Comparison of ENCODE assay signal across 25 mouse cellular contexts in genomic region chr7:92781361-92781760, GRCm38 (mm10). TPM values are rescaled to one million over a fixed set of nuclear protein-coding genes. Genes with fewer than 3 reads are reported as not detected.
DNase-seq lines count a peak whose midpoint lies in the region; ATAC-seq and TF ChIP-seq lines count a peak whose summit lies in the region.
"Had no signal": no experiment of that assay in that cellular context is flagged by ENCODE, and none has a peak within 500 bp of the region (broad histone marks: within the 10 kb centered on the region; RNA-seq: fewer than 3 reads in every experiment).

No protein-coding gene starts in this region.

- no peak for TF ChIP-seq EP300 in liver, postnatal 0 days (IDR thresholded peaks at IDR 0.05; ENCODE audit: low read depth)

- 0 out of 2 replicates have a peak, but pooled peaks cover 10% of the 10 kb centered on the region for H3K4me1 ChIP-seq in forebrain, postnatal 0 days (ENCODE audit: insufficient read depth)
- H3K4me1 ChIP-seq in forebrain, embryonic 15.5 days, result peaks cover 17% of the 10 kb centered on the region
- no peaks in the 10 kb centered on the region for H3K4me1 ChIP-seq in intestine, postnatal 0 days (replicated peaks; ENCODE audit: control insufficient read depth, insufficient read depth, low read length)
- peaks cover 5% of the 10 kb centered on the region for H3K4me1 ChIP-seq in intestine, embryonic 16.5 days (ENCODE audit: control insufficient read depth, insufficient read depth, low read length)
- H3K4me1 ChIP-seq in liver, postnatal 0 days (ENCODE audit: insufficient read depth), result no peaks in the 10 kb centered on the region
- H3K4me1 ChIP-seq in liver, embryonic 12.5 days, result 0 out of 2 replicates have a peak, but pooled peaks cover 5% of the 10 kb centered on the region
- H3K4me1 ChIP-seq: liver, embryonic 13.5 days had no signal

- 93% methylated on average over 1 of the region's 1 CpGs for WGBS in forebrain, postnatal 0 days
- WGBS in forebrain, embryonic 15.5 days, result 92% methylated on average over 1 of the region's 1 CpGs
- WGBS in intestine, postnatal 0 days, result 91% methylated on average over 1 of the region's 1 CpGs
- 85% methylated on average over 1 of the region's 1 CpGs for WGBS in intestine, embryonic 16.5 days
- 64% methylated on average over 1 of the region's 1 CpGs for WGBS in liver, postnatal 0 days (ENCODE audit: insufficient replicate concordance)
- WGBS in liver, embryonic 12.5 days (ENCODE audit: insufficient replicate concordance), result 39% methylated on average over 1 of the region's 1 CpGs

- no peak overlapping the region for H3K27ac ChIP-seq in forebrain, postnatal 0 days (ENCODE audit: low read depth, low read length)
- H3K27ac ChIP-seq in forebrain, embryonic 15.5 days (replicated peaks), result no peak overlapping the region
- no peak overlapping the region for H3K27ac ChIP-seq in intestine, postnatal 0 days (ENCODE audit: low read depth, low read length)
- H3K27ac ChIP-seq in intestine, embryonic 16.5 days (ENCODE audit: low read length), result no peak overlapping the region
- no peak overlapping the region for H3K27ac ChIP-seq in liver, postnatal 0 days (ENCODE audit: low read depth)
- no peak overlapping the region for H3K27ac ChIP-seq in liver, embryonic 12.5 days
- H3K27ac ChIP-seq: embryonic facial prominence, embryonic 12.5 days; heart, embryonic 10.5 days; hindbrain, embryonic 13.5 days; kidney, postnatal 0 days; limb, embryonic 13.5 days; liver, embryonic 13.5 days had no signal

- no peaks in the 10 kb centered on the region for H3K9me3 ChIP-seq in forebrain, postnatal 0 days (ENCODE audit: low read length)
- H3K9me3 ChIP-seq in forebrain, embryonic 15.5 days, result no peaks in the 10 kb centered on the region
- H3K9me3 ChIP-seq in intestine, postnatal 0 days (ENCODE audit: control insufficient read depth), result no peaks in the 10 kb centered on the region
- H3K9me3 ChIP-seq in intestine, embryonic 16.5 days (ENCODE audit: control insufficient read depth, low read length), result no peaks in the 10 kb centered on the region
- H3K9me3 ChIP-seq in liver, postnatal 0 days (ENCODE audit: low read length), result no peaks in the 10 kb centered on the region
- no peaks in the 10 kb centered on the region for H3K9me3 ChIP-seq in liver, embryonic 12.5 days (replicated peaks)
- H3K9me3 ChIP-seq: embryonic facial prominence, embryonic 12.5 days; heart, embryonic 10.5 days; limb, embryonic 13.5 days; liver, embryonic 13.5 days had no signal

- TF ChIP-seq CTCF in forebrain, postnatal 0 days (IDR thresholded peaks at IDR 0.05; ENCODE audit: low read depth), result peak; percentile 32
- TF ChIP-seq CTCF in intestine, postnatal 0 days (IDR thresholded peaks at IDR 0.05; ENCODE audit: low read depth), result peak; percentile 49
- peak; percentile 34 for TF ChIP-seq CTCF in liver, postnatal 0 days (IDR thresholded peaks at IDR 0.05; ENCODE audit: low read depth)

- no peaks in the 10 kb centered on the region for H3K27me3 ChIP-seq in forebrain, postnatal 0 days (ENCODE audit: insufficient read depth, low read length)
- H3K27me3 ChIP-seq in forebrain, embryonic 15.5 days, result no peaks in the 10 kb centered on the region
- H3K27me3 ChIP-seq in intestine, postnatal 0 days (replicated peaks; ENCODE audit: control insufficient read depth, insufficient read depth, low read length), result no peaks in the 10 kb centered on the region
- no peaks in the 10 kb centered on the region for H3K27me3 ChIP-seq in intestine, embryonic 16.5 days (replicated peaks; ENCODE audit: control insufficient read depth, insufficient read depth, low read length)
- no peaks in the 10 kb centered on the region for H3K27me3 ChIP-seq in liver, postnatal 0 days (ENCODE audit: insufficient read depth, low read length)
- no peaks in the 10 kb centered on the region for H3K27me3 ChIP-seq in liver, embryonic 12.5 days (replicated peaks)
- H3K27me3 ChIP-seq: embryonic facial prominence, embryonic 12.5 days; hindbrain, embryonic 13.5 days; limb, embryonic 13.5 days; liver, embryonic 13.5 days had no signal

- H3K36me3 ChIP-seq in forebrain, postnatal 0 days (ENCODE audit: insufficient read depth), result no peaks in the 10 kb centered on the region
- no peaks in the 10 kb centered on the region for H3K36me3 ChIP-seq in forebrain, embryonic 15.5 days
- no peaks in the 10 kb centered on the region for H3K36me3 ChIP-seq in intestine, postnatal 0 days (ENCODE audit: control insufficient read depth, insufficient read depth)
- no peaks in the 10 kb centered on the region for H3K36me3 ChIP-seq in intestine, embryonic 16.5 days (ENCODE audit: control insufficient read depth, insufficient read depth, low read length)
- H3K36me3 ChIP-seq in liver, postnatal 0 days (replicated peaks; ENCODE audit: insufficient read depth, low read length), result no peaks in the 10 kb centered on the region
- no peaks in the 10 kb centered on the region for H3K36me3 ChIP-seq in liver, embryonic 12.5 days
- H3K36me3 ChIP-seq: embryonic facial prominence, embryonic 12.5 days; heart, embryonic 10.5 days; limb, embryonic 13.5 days; liver, embryonic 13.5 days had no signal

- H3K4me2 ChIP-seq in forebrain, postnatal 0 days (ENCODE audit: low read depth), result no peak overlapping the region
- H3K4me2 ChIP-seq in forebrain, embryonic 15.5 days (replicated peaks), result no peak overlapping the region
- no peak overlapping the region for H3K4me2 ChIP-seq in intestine, postnatal 0 days (replicated peaks; ENCODE audit: low read depth)
- H3K4me2 ChIP-seq in intestine, embryonic 16.5 days (ENCODE audit: low read depth, low read length), result no peak overlapping the region
- H3K4me2 ChIP-seq in liver, postnatal 0 days (ENCODE audit: low read depth, low read length), result no peak overlapping the region
- no peak overlapping the region for H3K4me2 ChIP-seq in liver, embryonic 12.5 days
- H3K4me2 ChIP-seq: embryonic facial prominence, embryonic 12.5 days; hindbrain, embryonic 13.5 days; limb, embryonic 13.5 days; liver, embryonic 13.5 days; lung, embryonic 14.5 days had no signal

- no peak for ATAC-seq in forebrain, postnatal 0 days
- no peak for ATAC-seq in forebrain, embryonic 15.5 days (replicated peaks)
- no peak for ATAC-seq in intestine, postnatal 0 days
- no peak for ATAC-seq in intestine, embryonic 16.5 days
- ATAC-seq in liver, postnatal 0 days, result no peak
- no peak for ATAC-seq in liver, embryonic 12.5 days
- ATAC-seq: activated CD4-positive, CD25-positive, alpha-beta regulatory T cell, adult 4 months; forebrain, embryonic 14.5 days; inflammation-experienced regulatory T-cells, adult 6 months had no signal

- H3K4me3 ChIP-seq in forebrain, postnatal 0 days (ENCODE audit: low read depth, low read length), result no peak overlapping the region
- no peak overlapping the region for H3K4me3 ChIP-seq in forebrain, embryonic 15.5 days
- no peak overlapping the region for H3K4me3 ChIP-seq in intestine, postnatal 0 days (ENCODE audit: low read depth, low read length)
- no peak overlapping the region for H3K4me3 ChIP-seq in intestine, embryonic 16.5 days (ENCODE audit: low read length)
- H3K4me3 ChIP-seq in liver, postnatal 0 days (ENCODE audit: low read depth, low read length), result no peak overlapping the region
- H3K4me3 ChIP-seq in liver, embryonic 12.5 days, result no peak overlapping the region
- H3K4me3 ChIP-seq: embryonic facial prominence, embryonic 12.5 days; heart, embryonic 10.5 days; hindbrain, embryonic 13.5 days; limb, embryonic 13.5 days; liver, embryonic 13.5 days had no signal

- DNase-seq in forebrain, postnatal 0 days, result no peak
- no peak for DNase-seq in liver, postnatal 0 days
- peak; percentile 17 for DNase-seq in R1 (ENCODE audit: low read depth, low spot score)
- no peak for DNase-seq in adrenal gland, postnatal 25 days
- DNase-seq: adrenal gland, adult 2 months; cerebellum, adult 8-10 months; cerebellum, postnatal 36 days; heart, postnatal 4 days; kidney, adult 8-10 months; layer of hippocampus, adult 9-11 months; liver, embryonic 13.5 days; lung, embryonic 14.5 days; lung, postnatal 14 days had no signal

- no peak overlapping the region for H3K9ac ChIP-seq in forebrain, postnatal 0 days
- no peak overlapping the region for H3K9ac ChIP-seq in forebrain, embryonic 15.5 days (replicated peaks)
- H3K9ac ChIP-seq in intestine, postnatal 0 days (ENCODE audit: low read depth, low read length), result no peak overlapping the region
- H3K9ac ChIP-seq in intestine, embryonic 16.5 days (ENCODE audit: low read depth, low read length), result no peak overlapping the region
- H3K9ac ChIP-seq in liver, postnatal 0 days (replicated peaks), result no peak overlapping the region
- H3K9ac ChIP-seq in liver, embryonic 12.5 days, result no peak overlapping the region
- H3K9ac ChIP-seq: embryonic facial prominence, embryonic 12.5 days; hindbrain, embryonic 13.5 days; limb, embryonic 13.5 days; liver, embryonic 13.5 days; lung, embryonic 14.5 days had no signal

RNA-seq across cellular contexts. Expression of gene Rab30, which starts 40.0 kb away (rescaled TPM):
- 25.3 and 36.1 TPM in 2 replicates for total RNA-seq in forebrain, postnatal 0 days (2014; rRNA removed)
- 14.7 and 15.0 TPM in 2 replicates for polyA plus RNA-seq in forebrain, postnatal 0 days (2015; fragmentation: Nextera tagmentation; extraction: Ambion mirVana)
- 19.8 and 20.7 TPM in 2 replicates for polyA plus RNA-seq in forebrain, embryonic 15.5 days (2015; fragmentation: Nextera tagmentation; extraction: Ambion mirVana)
- polyA plus RNA-seq in intestine, postnatal 0 days (2015; fragmentation: Nextera tagmentation; extraction: Ambion mirVana), result 328 and 422 TPM in 2 replicates
- 30.3 and 37.3 TPM in 2 replicates for polyA plus RNA-seq in intestine, embryonic 16.5 days (2015; fragmentation: Nextera tagmentation; extraction: Ambion mirVana)
- 28.8 and 28.9 TPM in 2 replicates for polyA plus RNA-seq in liver, postnatal 0 days (2015; fragmentation: Nextera tagmentation; extraction: Ambion mirVana)
- polyA plus RNA-seq in liver, embryonic 12.5 days (2016; fragmentation: Nextera tagmentation; extraction: Ambion mirVana), result 6.2 and 7.9 TPM in 2 replicates
- total RNA-seq in adrenal gland, postnatal 25 days (2021), result 2.8 and 3.2 TPM in 2 replicates
